Mouse (Mus musculus) cerebellum, adult 9-10 months (tissue): ENCODE data around the gene Gm14137.

Source experiments
- DNase-seq: peaks from one replicate; pipeline ENCODE4 v3.0.0; 2022

The Gm14137 gene

DNA sequence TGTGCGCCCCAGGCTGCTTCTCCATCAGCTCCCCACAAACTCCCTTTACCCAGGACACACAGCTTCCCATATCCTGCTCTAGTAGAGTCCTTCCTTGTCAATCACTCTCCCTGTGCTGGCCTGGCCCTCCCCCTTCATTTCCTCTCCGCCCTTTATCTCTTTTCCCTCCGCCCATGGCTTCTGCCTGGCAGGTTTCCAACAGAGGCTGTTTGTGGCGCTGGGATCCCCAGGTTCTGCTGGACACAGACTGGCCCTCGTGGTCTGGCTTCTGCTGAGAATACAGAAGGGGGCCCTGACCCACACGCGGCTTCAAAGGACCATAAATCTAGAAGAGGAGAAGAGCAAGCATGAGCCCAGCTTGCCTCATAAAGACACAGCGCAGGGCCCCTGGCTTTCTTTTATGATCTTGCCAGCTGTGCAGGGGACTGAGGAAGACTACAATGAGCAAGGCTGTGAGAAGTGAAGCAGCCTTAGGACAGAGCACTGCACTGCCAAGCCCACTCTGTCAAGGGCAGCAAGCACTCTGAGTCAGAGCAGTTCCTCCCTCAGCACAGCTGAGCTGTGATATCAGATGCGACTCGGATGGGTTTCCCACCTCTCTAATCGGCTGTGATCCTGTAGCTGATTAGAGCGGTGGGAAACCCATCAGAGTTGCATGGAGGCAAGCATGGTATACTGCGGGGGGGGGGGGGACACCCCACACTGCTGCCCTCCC is 1.3 kb upstream of the Gm14137 start:
- no peak for DNase-seq

DNA sequence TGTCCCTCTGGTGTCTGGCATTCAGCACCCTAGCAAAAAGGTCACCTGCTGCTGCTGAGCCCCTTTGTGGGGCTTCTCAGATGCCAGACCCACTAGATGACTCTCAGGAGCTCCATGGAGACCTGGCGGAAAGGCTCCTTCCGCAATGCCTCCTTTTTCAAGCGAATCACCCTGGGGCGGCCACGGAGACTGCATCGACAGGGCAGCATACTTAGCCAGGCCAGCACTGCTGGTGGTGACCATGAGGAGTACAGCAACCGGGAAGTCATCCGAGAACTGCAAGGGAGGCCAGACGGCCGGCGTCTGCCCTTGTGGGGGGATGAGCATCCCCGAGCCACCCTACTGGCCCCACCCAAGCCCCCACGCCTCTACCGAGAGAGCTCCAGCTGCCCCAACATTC is 557 bp downstream of the Gm14137 start:
- no peak for DNase-seq

GRCm38 (mm10) chr2:119175614-119176013 is 1.3 kb downstream of the Gm14137 start:
- DNase-seq = no peak

GRCm38 (mm10) chr2:119176761-119177160 is 2.5 kb downstream of the Gm14137 start:
- DNase-seq = no peak

GRCm38 (mm10) chr2:119177384-119177939 is 3.2 kb downstream of the Gm14137 start:
- no peak for DNase-seq

GRCm38 (mm10) chr2:119182914-119183313 is 8.6 kb downstream of the Gm14137 start:
- DNase-seq = no peak

GRCm38 (mm10) chr2:119189029-119189710 is 14.9 kb downstream of the Gm14137 start:
- peak; percentile 91 for DNase-seq

DNA sequence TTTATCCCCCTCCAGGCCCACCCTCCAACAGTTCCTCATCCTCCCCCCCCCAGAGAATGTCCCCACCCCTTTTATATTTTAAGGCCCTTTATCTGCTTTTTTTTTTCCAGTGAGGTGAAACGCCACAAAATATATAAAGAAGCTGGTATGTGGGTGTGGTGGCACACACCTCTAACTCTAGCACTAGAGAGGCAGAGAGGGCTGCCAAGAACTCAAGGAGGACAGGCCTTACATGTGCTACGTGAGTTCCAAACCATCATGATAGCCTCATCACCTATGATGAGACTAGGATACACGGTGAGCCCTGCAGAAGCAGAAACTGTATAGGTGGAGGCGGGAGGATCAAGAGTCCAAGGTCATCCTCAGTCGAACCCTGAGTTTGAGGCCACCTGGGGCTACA is 16.7 kb downstream of the Gm14137 start:
- DNase-seq = no peak

DNA sequence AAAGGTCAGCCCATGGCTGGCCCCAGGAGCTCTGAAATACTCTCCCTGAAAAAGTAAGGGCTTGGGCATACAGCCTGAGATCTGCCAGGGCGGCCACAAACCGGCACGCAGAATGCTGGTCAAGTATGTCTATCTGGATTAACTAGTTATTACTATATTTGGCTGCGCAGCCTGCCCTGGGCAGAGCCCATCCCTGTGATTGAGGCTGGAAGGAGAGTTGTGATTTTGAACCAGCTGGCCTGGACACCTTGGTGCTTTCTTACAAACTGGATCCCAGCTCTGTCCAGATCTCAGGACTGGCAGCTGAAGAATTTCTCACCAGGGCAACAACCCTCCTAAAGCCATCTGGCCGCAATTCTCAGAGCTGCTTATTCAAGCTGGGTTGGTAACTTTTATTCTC is 19.8 kb downstream of the Gm14137 start:
- DNase-seq = no peak

GRCm38 (mm10) chr2:119196316-119197108 is 22.2 kb downstream of the Gm14137 start:
- DNase-seq = no peak

- DNase-seq = no peak
Measured at GRCm38 (mm10) chr2:119197493-119197892, 23.2 kb downstream of the Gm14137 start.

DNA sequence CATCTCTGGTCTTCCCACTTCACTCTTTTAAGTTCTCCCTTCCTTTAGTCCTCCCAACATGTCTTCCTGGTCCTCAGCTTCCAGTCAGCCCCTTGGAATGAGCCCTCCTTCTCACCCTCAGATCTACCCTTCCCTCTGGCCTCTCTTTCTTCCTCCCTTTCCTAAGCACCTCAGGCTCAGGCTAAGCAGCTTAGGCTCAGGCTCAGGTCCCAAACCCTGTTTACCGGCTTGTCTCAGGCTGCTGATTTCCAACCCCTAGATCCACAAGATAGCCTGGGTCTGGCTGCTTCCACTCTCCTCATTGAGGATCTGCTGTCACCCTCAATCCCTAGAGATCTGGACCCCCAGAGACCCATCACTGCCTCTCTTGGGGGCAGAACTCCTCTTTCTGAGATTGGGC is 23.7 kb downstream of the Gm14137 start:
- DNase-seq = no peak

- no peak for DNase-seq
Measured at GRCm38 (mm10) chr2:119198934-119199333, 24.6 kb downstream of the Gm14137 start.

- DNase-seq = no peak
Measured at GRCm38 (mm10) chr2:119202914-119203453, 28.7 kb downstream of the Gm14137 start.

DNA sequence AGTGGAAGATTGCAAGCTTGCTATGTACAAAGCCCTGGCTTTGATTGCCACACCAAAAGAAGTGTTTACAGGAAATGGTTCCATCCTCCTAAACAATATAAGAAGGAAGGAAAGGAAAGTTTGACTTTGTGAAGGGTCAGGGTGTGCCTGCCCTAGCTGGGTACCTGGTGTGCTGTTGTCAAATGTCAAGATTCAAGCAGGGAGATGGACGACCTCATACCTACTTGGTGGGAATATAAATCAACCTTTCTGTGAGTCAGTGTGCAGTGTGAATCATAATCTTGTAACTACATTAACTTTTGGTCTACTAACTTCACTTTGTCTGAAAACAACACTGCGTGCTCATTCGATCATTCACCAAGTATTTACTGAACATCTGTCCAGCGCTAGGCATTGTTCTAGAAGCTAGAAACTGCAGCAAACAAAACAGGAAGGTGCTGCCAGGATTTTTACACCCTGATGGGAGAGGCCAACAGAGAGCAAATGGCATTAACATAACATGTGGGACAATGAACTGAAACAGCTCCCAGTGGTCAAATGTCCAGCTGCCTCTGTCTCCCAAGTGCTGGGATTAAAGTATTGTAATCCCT is 29.7 kb downstream of the Gm14137 start:
- DNase-seq = no peak

- no peak for DNase-seq
Measured at GRCm38 (mm10) chr2:119207961-119208343, 33.6 kb downstream of the Gm14137 start.

DNA sequence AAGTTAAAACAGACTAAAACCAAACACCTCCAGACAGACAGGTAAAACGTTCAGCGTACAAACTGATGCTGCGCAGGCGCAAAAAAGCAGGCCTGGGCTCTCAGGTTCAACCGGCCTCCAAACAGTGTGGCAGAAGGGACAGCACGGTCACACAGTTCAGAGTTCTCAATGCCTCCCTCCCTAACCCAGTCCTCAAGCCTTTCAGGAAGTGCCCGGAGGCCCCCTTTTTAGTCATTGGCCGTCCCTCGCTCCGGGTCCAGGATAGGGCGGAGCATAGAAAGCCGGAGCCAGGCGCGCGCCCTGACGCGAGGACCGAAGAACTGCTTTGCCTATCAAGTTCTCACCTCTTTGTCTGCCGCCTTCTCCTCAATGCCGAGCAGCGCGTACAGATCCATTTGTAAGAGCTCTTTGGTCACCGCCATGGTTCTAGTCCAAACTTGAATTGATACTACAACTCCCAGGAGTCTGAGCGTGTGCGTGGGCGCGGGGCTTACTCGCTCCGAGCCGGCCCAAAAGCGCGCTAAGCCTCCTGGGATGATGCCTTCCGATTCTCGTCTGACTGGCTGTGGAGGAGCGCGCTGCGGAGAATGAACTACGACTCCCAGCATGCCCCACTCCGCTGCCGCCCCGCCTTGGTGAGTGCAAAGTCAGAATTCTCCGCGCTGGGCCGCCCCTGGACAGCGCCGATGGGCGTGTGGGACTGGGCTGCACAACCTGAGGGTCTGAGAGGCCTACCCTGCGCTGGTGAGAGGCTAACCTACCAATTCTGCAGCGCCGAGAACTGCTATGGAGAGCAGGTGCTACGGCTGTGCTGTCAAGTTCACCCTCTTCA is 34.3 kb downstream of the Gm14137 start, which contains the start of the genes Zfyve19 and Dnajc17:
Zfyve19 (plus strand) TSS at position 274 of the 832 bp plus-strand sequence.
Dnajc17 (minus strand) TSS at position 452 of the 832 bp plus-strand sequence.
- peak; percentile 95 for DNase-seq

DNA sequence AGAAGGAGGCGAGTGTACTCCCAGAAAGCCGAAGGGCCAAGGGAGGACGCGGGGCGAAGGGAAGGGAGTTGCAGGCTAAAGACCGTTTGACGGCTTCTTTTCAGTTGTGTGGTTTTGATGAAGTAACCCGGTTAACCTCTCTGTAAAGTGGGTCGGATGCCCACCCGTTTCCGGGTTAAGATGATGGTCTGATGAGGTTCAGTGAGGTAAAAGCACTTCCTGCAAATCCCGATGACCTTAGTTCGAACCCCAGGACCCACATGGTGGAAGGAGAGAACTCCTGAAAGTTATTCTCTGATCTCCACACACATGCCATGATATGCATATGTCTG is 34.8 kb downstream of the Gm14137 start:
- DNase-seq = no peak
